Mouse (Mus musculus): ENCODE data around the gene Wwox.

Gene Wwox

GRCm38 (mm10) chr8:114670801-114671200 is 231.3 kb downstream of the Wwox start:
- no peak for DNase-seq (ENCODE audit: low read depth)

DNA sequence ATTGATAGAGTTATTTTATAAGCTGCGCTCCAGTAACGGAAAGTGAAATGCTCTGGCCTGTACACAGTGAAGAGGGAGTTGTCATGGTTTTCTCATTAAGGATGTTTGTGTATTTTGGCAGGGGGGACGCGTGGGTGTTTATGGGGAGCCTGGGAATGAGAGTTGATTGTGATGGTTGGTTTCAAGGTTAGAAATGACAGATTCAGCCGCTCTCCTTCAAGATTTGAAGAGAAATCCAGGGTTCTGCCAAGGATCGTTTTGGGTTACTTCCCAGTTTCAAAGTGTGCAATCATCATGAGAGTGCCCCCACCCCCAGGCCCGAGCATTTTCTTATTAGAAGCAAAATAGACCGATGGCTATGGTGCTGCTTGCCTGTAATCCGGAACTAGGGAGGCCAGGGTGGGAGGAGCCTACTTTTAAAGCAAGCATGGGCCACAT is 231.8 kb downstream of the Wwox start:
- DNase-seq (ENCODE audit: low read depth), result no peak

DNA sequence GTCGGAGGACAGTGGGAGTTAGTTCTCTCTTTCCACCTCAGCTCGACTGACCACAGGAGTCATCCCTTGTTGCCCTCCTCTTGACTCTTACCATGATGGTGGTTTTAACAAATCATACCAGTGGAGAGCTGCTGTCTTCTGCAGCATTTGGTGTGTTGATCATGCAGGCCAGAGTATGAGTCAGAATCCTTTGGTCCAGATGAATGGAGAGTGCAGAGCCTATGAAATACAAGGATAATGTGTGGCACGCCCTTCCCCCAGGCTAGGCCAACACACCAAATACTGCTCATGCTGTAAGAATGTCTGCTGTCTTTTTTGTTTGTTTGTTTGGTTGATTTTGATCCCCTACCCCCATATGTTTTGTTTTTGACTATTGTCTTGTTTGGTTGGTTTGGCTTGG is 234.0 kb downstream of the Wwox start:
- no peak for DNase-seq (ENCODE audit: low read depth)

GRCm38 (mm10) chr8:114675151-114675550 is 235.7 kb downstream of the Wwox start:
- no peak for DNase-seq (ENCODE audit: low read depth)

GRCm38 (mm10) chr8:114676918-114677317 is 237.5 kb downstream of the Wwox start:
- no peak for DNase-seq (ENCODE audit: low read depth)

DNA sequence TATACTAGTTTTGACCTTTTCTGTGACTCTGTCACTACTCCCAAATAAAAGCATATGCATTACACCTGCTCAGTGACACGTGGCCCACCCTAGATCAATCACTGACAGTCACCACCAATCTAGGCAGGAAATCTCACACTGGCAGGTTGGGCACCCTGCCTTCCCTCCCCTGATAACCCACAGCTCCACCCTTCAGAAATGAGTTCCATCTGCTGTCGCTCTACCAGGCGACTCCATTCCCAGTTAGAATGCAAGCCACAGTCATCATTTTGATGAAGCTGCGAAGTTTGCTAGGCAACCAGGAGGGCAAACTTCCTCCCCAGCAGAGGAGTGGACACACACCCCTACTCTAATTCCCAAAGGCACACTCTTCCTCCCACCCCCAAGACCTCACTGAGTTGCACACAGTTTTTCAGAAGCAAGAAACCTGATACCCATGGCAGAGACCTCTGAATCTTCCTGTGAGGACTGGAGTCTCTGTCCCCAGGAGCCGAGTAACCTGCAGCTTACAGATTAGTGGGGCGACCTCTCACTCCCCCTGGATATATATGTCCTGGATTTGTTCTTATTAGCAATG is 238.2 kb downstream of the Wwox start:
- DNase-seq (ENCODE audit: low read depth), result no peak

- no peak for DNase-seq (ENCODE audit: low read depth)
Observed at GRCm38 (mm10) chr8:114679386-114680098, 240.1 kb downstream of the Wwox start.

GRCm38 (mm10) chr8:114681136-114681535 is 241.7 kb downstream of the Wwox start:
- DNase-seq (ENCODE audit: low read depth), result no peak

- no peak for DNase-seq (ENCODE audit: low read depth)
Observed at GRCm38 (mm10) chr8:114682166-114682565, 242.7 kb downstream of the Wwox start.

DNA sequence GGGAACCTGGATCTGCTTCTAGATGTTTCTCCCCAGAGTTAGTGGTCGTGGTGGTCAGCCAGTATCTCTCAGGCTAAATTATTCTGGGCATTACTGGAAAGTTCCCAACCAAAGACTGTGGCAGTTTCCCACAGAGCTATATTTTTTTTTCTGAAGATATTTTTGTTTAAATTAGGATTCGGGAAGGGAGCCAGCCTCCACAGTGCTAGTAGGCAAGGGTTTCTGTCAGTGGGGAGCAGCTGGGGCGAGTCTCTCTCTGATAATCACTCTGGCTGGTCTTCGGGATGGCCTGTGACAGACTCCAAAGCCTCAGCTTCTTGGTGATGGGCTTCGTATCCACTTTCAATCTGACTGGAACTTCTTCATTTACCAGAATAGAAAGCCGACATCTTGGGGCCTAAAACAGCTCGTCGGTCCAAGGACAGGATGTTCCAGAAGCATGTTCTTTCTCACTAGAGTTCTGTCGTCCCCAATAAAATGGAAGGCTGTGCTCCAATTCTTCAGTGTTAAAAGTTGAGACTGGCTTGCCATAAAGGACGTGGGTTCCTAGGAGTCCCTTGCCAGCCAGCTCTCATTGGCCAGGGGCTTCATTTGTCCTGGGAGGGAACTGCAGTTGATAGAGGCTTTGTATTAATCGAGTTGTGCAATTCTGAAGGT is 244.7 kb downstream of the Wwox start:
- DNase-seq (ENCODE audit: low read depth), result no peak

GRCm38 (mm10) chr8:114686462-114686861 is 247.0 kb downstream of the Wwox start:
- DNase-seq (ENCODE audit: low read depth), result no peak

GRCm38 (mm10) chr8:114688732-114689131 is 249.3 kb downstream of the Wwox start:
- DNase-seq (ENCODE audit: low read depth), result no peak

- no peak for DNase-seq (ENCODE audit: low read depth)
Observed at GRCm38 (mm10) chr8:114694566-114695198, 255.2 kb downstream of the Wwox start.

GRCm38 (mm10) chr8:114703517-114703916 is 264.1 kb downstream of the Wwox start:
- no peak for DNase-seq (ENCODE audit: low read depth)

GRCm38 (mm10) chr8:114707538-114708138 is 268.2 kb downstream of the Wwox start:
- no peak for DNase-seq (ENCODE audit: low read depth)

- DNase-seq (ENCODE audit: low read depth), result peak; percentile 1
Observed at GRCm38 (mm10) chr8:114715318-114716070, 276.0 kb downstream of the Wwox start.

GRCm38 (mm10) chr8:114716546-114717255 is 277.2 kb downstream of the Wwox start:
- DNase-seq (ENCODE audit: low read depth), result no peak

DNA sequence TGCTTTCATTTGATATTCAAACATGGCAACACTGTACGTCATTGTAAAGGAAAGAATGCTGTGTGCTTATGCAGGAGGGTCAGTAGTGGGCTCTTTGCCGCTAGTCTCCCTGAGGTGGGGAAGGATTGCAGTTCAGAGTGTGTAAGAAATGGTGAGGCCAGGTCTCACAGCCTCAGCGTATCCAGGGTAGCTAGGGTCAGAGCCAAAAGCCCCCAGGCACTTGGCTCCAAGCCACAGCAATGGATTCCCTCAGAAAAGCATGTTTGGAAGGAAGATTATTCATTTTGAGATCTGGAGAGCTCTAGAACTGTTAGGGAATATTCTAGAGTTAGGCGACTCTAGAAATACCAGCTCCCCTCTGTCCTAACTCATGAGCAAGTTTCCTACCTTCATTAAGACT is 279.4 kb downstream of the Wwox start:
- no peak for DNase-seq (ENCODE audit: low read depth)

- no peak for DNase-seq (ENCODE audit: low read depth)
Observed at GRCm38 (mm10) chr8:114722611-114723010, 283.2 kb downstream of the Wwox start.

DNA sequence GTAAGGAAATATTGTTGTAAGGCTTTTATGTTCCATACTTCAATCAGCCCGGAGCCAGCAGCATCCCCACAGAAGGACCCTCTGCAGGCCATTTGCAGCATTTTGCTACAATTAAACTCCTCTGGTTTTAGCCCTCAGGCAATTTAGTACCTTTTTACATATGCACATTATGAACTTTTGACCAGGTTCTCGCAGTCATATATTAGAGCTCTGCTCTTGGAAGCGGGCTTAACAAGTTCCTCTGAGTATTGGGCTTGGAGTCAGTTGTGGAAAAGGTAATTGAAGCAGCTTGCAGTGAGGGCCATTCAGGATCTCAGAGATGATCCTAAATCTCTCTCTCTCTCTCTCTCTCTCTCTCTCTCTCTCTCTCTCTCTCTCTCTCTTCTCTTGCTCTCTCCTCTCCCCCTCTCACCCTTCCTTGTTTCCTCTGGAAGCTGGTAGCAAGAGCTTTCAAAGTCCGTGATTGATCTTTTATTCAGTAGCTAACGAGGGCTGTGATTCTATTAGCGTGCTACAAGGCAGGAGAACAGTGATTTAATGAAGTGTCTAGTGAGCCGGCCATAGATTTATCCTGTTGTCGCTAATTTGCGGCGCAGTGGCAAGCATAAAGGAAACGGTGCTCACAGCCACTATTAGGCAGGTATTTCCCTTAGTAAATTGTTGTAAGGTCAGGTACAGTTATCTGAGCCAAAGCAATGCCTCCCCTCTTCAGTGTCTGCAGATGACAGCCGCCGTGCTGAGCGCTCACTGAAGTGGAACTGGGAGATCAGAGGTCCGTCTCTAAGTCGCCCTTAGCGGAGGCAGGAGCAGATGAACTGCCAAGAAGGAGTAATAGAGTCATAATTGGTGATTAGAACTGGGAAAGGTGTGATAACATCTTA is 292.0 kb downstream of the Wwox start:
- DNase-seq (ENCODE audit: low read depth), result no peak
